Mouse (Mus musculus) liver, adult (tissue): ENCODE measurements around the gene Fam43b.

Experiments used
- GATA4 ChIP-seq: IDR thresholded peaks from 2 replicates; pipeline ENCODE4 v1.6.1; 2014; ENCODE audit warnings: mild to moderate bottlenecking, low read length; ENCODE audit not compliant: insufficient replicate concordance

Gene Fam43b

DNA sequence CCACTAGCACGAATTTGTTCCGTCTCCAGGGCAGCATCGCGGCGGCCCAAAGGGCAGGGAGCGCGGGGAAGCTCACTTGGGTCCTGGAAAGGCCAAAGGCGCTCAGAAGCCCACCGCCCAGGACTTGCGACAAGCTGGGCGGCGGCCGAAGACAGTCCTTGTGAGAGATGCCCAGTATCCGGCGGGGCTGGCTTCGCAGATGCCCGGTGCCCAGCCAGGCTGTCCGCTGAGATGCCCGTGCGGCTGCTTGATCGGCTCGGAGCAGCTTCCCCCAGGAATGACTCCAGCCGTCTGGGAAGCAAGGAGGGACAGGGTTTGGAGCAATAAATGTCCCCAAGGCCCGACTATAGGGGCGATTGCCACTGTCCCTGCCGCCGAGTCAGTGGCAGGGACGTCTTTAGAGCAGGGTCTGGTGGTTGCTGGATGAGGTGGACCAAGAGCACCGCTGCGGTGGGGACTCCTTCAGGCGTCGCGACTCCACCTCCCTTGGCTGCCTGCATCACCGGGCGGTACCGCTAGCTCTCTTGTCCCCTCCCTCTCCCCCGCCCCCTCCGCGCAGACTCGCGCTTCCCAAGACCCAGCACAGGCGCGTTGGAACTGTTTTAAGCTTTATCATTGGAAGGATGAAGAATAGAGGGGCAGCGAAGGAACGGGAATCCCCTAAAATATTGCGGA, at the start of gene Fam43b:
TSS of gene Fam43b (minus strand) at position 558 of the 675 bp plus-strand sequence.
- TF ChIP-seq GATA4 = no peak

GRCm38 (mm10) chr4:138444941-138445340, 48.6 kb upstream of the Fam43b start:
- TF ChIP-seq GATA4 = no peak

GRCm38 (mm10) chr4:138440062-138440461, 43.7 kb upstream of the Fam43b start:
- no peak for TF ChIP-seq GATA4

DNA sequence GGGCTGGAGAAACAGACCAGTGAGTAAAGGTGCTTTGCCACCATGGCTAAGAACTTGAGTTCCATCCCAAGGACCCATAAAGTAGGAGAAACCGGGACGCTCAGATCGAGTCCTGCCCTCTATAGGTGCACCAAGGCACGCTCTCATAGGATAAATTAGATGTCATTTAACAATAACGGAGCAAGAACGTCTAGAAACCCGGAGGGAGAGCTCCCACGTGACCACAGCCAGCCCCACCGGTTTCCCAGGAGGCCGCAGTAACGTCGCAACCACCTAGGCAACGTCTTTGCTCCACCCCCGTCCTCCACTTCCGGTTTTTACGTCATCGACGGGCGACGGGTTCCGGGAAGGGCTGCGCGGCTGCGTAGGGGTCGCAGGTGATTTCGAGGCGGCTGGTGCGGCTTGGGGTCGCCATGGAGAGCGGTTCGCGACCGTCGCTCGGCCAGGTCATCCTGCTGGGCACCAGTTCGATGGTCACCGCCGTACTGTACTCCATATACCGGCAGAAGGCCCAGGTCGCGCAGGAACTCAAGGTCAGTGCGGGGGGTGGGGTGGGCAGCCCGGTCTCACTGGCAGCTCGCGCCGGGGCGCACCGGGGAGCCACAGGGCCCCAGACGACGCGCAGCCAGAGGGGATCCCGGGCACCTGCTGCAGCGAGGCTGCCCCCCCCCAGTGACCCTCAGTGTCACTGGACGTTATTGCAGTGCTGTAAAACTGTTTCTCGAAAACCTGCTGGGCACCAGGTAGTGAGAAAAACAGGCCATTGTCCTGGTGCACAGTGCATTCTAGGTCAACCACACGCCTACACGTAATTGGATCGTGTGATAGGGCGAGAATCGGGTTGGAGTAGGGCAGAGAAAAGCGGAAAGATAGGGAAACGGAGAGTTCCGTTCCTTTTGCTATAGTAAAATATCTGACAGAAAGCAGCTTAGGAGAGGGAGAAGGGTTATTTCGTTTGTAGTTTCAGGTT, 38.3 kb upstream of the Fam43b start, which contains the start of gene Mul1:
TSS of gene Mul1 (plus strand) at position 325 of the 970 bp plus-strand sequence.
- no peak; the same call in 1 of the 2 replicates for TF ChIP-seq GATA4

DNA sequence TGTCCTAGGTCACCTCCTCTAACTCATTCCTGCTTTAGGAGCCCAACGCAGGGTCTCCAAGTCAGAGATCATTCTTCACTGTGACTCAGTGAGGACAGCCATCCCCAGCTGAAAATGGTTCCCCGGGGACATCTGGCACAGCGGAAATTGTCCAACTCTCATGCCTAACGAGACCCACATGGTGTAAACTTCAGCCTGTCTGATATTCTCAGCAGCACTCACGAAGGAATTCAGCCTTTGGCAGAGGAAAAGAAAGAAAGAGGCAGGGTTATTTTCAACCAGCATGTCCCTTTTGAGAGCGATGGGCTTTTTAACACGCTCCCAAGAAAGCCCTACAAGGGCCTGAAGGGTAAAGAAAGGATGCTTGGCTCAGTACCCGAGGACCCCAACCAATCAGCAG, 35.0 kb upstream of the Fam43b start:
- no peak for TF ChIP-seq GATA4

DNA sequence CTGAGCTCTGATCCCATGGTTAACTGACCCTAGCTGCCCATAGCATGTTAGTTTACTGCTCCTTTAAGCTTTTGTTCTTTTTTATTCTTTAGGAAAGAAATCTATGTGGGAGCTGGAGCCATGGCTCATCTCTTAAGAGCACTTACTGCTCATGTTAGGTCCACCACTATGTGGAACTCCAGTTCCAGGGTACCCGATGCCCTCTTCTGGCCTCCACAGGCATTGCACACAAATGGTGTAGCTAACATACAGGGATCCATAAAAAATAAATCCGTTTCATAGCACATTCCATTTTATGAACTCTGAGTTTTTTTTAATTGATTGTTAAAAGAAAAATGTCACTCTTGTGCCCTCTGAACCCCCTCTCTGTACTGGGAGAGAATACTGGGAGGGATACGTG, 33.5 kb upstream of the Fam43b start:
- no peak for TF ChIP-seq GATA4

- TF ChIP-seq GATA4 = no peak
Observed at GRCm38 (mm10) chr4:138426778-138427705, 30.7 kb upstream of the Fam43b start.

- TF ChIP-seq GATA4 = no peak
Observed at GRCm38 (mm10) chr4:138425028-138425427, 28.7 kb upstream of the Fam43b start.

- no peak for TF ChIP-seq GATA4
Observed at GRCm38 (mm10) chr4:138418340-138418957, 22.1 kb upstream of the Fam43b start.

DNA sequence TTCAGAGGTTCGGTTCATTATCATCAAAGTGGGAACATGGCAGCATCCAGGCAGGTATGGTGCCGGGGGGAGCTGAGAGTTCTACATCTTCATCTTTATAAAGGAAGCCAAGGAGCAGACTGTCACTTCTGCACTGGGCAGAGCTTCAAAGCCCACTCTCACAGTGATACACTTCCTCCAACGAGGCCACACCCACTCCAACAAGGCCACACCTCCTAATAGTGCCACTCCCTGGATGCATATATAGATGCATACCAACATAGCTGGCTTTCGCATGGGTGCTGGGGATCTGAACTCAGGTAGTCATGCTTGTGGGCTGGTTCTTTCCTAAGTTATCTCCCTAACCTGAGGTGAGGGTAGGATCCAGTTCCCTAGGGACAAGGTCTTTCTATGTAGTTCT, 21.6 kb upstream of the Fam43b start:
- no peak for TF ChIP-seq GATA4

DNA sequence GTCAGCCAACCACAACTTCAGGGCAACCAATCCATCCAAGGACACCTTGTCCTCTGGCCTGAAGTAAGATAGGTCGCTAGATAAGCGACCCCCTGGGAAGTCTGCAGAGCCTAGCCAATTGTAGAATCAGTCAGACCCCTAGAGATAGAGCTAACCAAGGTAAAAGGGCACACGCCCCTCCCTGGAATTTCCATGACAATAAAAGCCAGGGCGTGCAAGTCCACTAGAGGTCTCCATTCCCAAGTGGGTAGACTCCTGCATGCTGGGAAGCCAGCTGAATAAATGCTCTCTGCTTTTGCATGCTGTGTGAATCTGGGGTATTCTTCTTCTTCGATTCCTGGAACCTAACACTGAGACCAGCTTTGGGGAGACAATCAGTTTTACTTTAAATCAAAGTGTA, 20.1 kb upstream of the Fam43b start:
- TF ChIP-seq GATA4 = no peak

DNA sequence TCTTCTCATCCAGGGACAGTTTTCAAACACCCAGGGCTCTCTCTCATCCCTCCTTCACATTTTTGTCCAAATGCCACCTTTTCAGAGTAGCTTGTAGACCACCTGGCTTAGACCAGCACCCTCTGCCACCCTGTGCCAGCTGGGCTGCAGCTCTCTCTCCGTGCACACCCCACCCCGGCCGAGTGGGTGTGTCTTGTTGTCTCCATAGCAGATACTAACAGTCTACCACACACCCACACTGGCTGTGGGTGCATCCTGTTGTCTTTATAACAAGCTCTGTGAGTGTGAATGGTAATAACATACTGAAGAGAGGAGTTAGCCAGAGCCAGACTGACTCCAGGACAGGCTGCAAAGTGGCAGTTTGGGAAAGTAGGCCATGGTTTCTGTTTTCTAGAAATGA, 19.7 kb upstream of the Fam43b start:
- TF ChIP-seq GATA4 = no peak

- no peak for TF ChIP-seq GATA4
Observed at GRCm38 (mm10) chr4:138414725-138415124, 18.4 kb upstream of the Fam43b start.

DNA sequence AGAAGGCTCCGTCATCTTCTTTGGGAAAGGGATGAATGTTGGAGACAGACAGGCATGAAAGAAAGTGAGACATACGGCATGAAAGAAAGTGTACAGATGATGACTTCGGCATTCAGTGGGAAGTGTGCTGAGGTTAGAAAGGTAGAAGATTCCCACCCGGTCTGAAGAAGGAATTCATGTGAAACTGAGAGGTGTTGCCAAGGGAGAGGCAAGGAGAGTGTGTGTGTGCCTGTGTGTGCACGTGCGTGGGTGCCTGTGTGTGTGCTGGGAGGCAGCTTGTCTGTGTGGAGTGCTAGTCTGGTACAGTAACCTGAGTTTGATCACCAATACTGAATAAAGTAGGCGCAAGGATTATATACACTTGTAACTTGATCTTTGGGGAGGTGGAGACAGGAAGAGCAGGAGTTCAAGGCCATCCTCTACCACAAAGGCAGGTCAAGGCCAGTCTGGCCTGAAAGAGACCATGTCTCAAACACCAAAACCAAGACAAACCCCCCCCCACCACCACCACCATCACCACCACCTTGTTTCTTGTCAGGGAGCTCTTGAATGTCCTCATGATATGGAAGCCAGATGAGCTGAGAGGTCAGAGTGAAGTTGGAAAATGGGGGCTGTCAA, 15.3 kb upstream of the Fam43b start:
- TF ChIP-seq GATA4 = no peak
